Mouse (Mus musculus) limb, embryonic 13.5 days (tissue): ENCODE measurements around the gene Gm45717. TPM values are rescaled to one million over a fixed set of nuclear protein-coding genes. Genes with fewer than 3 reads are reported as not detected.

Source experiments
- ATAC-seq: fragments of 200-750 bp; cut with Nextera tagmentation; 2 replicates; pipeline ENCODE4 v1.8.0; 2017; ENCODE audit warnings: low read depth, moderate number of reproducible peaks, moderate TSS enrichment; ENCODE audit not compliant: low FRiP score
- H3K27ac ChIP-seq: fragments of 300-500 bp; sonication (generic); 2 replicates; pipeline ENCODE4 v1.5.1; 2015; ENCODE audit warnings: inconsistent platforms, mild to moderate bottlenecking, moderate library complexity
- H3K27me3 ChIP-seq: fragments of 300-500 bp; sonication (generic); 2 replicates; pipeline ENCODE4 v1.6.1; 2015; ENCODE audit warnings: mild to moderate bottlenecking, inconsistent platforms
- H3K36me3 ChIP-seq: fragments of 300-500 bp; sonication (generic); 2 replicates; pipeline ENCODE4 v1.6.1; 2015; ENCODE audit warnings: inconsistent platforms, mild to moderate bottlenecking, moderate library complexity
- H3K4me1 ChIP-seq: fragments of 300-500 bp; sonication (generic); 2 replicates; pipeline ENCODE4 v1.6.1; 2015; ENCODE audit warnings: inconsistent platforms
- H3K4me2 ChIP-seq: fragments of 300-500 bp; sonication (generic); replicated peaks from 2 replicates; pipeline ENCODE4 v1.6.1; 2015; ENCODE audit warnings: inconsistent platforms, mild to moderate bottlenecking, moderate library complexity
- H3K4me3 ChIP-seq: fragments of 300-500 bp; sonication (generic); 2 replicates; pipeline ENCODE4 v1.5.1; 2015; ENCODE audit warnings: moderate library complexity, mild to moderate bottlenecking, inconsistent platforms
- H3K9ac ChIP-seq: fragments of 300-500 bp; sonication (generic); 2 replicates; pipeline ENCODE4 v1.6.1; 2015; ENCODE audit warnings: mild to moderate bottlenecking, inconsistent platforms
- H3K9me3 ChIP-seq: fragments of 300-500 bp; sonication (generic); 2 replicates; pipeline ENCODE4 v1.6.1; 2016; ENCODE audit warnings: inconsistent platforms
- WGBS: fragments of 180-500 bp; shearing (Covaris S2); methylation state at CpG from one replicate; pipeline ENCODE4 v1.1.7; 2015; 5-methylcytosine and 5-hydroxymethylcytosine counted together
- polyA plus RNA-seq: library from polyadenylated mRNA; unstranded; fragments of >200 nt; fragmentation: Nextera tagmentation; extraction: Ambion mirVana; gene quantifications from 2 replicates; pipeline ENCODE4 v1.2.1, GENCODE M21; 2015

Gm45717 gene
- polyA plus RNA-seq, 1 experiment from 2014 or later, result not detected

GRCm38 (mm10) chr7:140949824-140950530 is 5.8 kb downstream of the Gm45717 start, which contains the start of gene Ifitm5:
Gene Ifitm5 (minus strand): TSS chr7:140950291.
- peak within 1 kb of the TSS; percentile 38 for H3K4me2 ChIP-seq
- H3K4me1 ChIP-seq, result peaks cover 50% of the 10 kb centered on the region
- 0 out of 2 replicates have a peak within 1 kb of the TSS, but pooled peaks have one; percentile 1 for H3K4me3 ChIP-seq
- H3K9me3 ChIP-seq, result no peaks in the 10 kb centered on the region
- H3K36me3 ChIP-seq, result peaks cover 70% of the 10 kb centered on the region
- 67% methylated on average over 16 of the region's 16 CpGs for WGBS
- peak within 1 kb of the TSS; percentile 51 for H3K9ac ChIP-seq
- peak within 1 kb of the TSS; percentile 55; the same call in 1 of the 2 replicates for H3K27ac ChIP-seq
- no peaks in the 10 kb centered on the region for H3K27me3 ChIP-seq
- 0 out of 2 replicates have a peak, but pooled peaks have one; percentile 18 for ATAC-seq

GRCm38 (mm10) chr7:140949255-140949654 is 6.5 kb downstream of the Gm45717 start:
- H3K9me3 ChIP-seq, result no peaks in the 10 kb centered on the region
- no peak overlapping the region for H3K4me3 ChIP-seq
- H3K9ac ChIP-seq, result no peak overlapping the region
- H3K27ac ChIP-seq, result no peak overlapping the region; the same call in 1 of the 2 replicates
- peaks cover 77% of the 10 kb centered on the region for H3K36me3 ChIP-seq
- H3K27me3 ChIP-seq, result no peaks in the 10 kb centered on the region
- no peak for ATAC-seq
- H3K4me2 ChIP-seq, result no peak overlapping the region
- 82% methylated on average over 6 of the region's 6 CpGs for WGBS
- peaks cover 46% of the 10 kb centered on the region for H3K4me1 ChIP-seq

DNA sequence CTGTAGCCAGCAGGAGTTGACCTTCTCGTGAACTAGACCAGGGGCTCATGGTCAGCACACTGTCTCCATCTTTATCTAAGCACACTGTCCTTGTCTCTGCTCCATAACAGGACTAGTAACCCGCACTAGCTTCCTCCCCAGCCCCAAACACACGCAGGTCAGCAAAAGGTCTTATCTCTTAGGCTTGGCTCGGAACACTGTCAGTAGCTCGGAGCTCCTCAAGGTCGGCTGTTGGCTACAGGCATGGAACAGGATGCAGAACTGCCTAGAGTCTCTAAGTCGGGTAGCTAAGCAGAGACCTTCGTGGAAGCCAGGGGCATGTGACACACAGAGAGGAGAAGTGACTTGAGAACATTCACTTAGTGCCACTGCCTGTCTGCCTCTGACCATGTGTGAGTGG is 7.6 kb downstream of the Gm45717 start:
- Histone ChIP-seq H3K4me1 (peaks cover 38% of the 10 kb centered on the region), H3K27ac (no peak overlapping the region), H3K4me3 (no peak overlapping the region), H3K4me2 (no peak overlapping the region), H3K27me3 (no peaks in the 10 kb centered on the region), H3K9me3 (no peaks in the 10 kb centered on the region), H3K9ac (no peak overlapping the region), H3K36me3 (peaks cover 82% of the 10 kb centered on the region)
- 92% methylated on average over 8 of the region's 8 CpGs for WGBS
- ATAC-seq, result no peak

GRCm38 (mm10) chr7:140946980-140947379 is 8.8 kb downstream of the Gm45717 start:
- ATAC-seq, result no peak
- H3K4me3 ChIP-seq, result no peak overlapping the region
- no peak overlapping the region for H3K27ac ChIP-seq
- no peak overlapping the region for H3K4me2 ChIP-seq
- H3K4me1 ChIP-seq, result peaks cover 38% of the 10 kb centered on the region
- H3K27me3 ChIP-seq, result no peaks in the 10 kb centered on the region
- H3K9me3 ChIP-seq, result no peaks in the 10 kb centered on the region
- 57% methylated on average over 7 of the region's 7 CpGs for WGBS
- peaks cover 75% of the 10 kb centered on the region for H3K36me3 ChIP-seq
- no peak overlapping the region for H3K9ac ChIP-seq

DNA sequence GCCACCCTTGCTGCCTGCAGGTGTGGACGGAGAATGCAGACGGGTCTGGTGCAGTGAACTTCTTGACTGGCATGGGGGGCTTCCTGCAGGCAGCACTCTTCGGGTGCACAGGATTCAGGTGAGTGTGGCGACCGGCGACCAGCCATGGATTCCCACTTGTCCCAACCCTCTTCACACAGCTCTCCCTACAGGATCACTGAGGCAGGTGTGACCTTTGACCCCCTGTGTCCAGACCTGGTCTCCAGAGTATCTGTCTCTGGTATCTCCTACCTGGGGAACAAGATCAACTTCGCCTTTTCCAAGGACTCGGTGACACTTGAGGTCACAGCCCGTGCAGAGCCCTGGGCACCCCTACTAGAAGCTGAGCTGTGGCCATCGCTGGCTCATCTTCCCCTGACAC is 9.4 kb downstream of the Gm45717 start:
- 90% methylated on average over 10 of the region's 10 CpGs for WGBS
- no peak for ATAC-seq
- Histone ChIP-seq H3K27ac (no peak overlapping the region), H3K9me3 (no peaks in the 10 kb centered on the region), H3K4me1 (peaks cover 33% of the 10 kb centered on the region), H3K27me3 (no peaks in the 10 kb centered on the region), H3K4me2 (no peak overlapping the region), H3K9ac (no peak overlapping the region), H3K36me3 (peaks cover 75% of the 10 kb centered on the region), H3K4me3 (no peak overlapping the region)

- no peak for ATAC-seq
- Histone ChIP-seq H3K9ac (no peak overlapping the region), H3K4me2 (no peak overlapping the region), H3K4me1 (peaks cover 32% of the 10 kb centered on the region), H3K9me3 (no peaks in the 10 kb centered on the region), H3K27ac (no peak overlapping the region), H3K4me3 (no peak overlapping the region), H3K36me3 (peaks cover 70% of the 10 kb centered on the region), H3K27me3 (no peaks in the 10 kb centered on the region)
- WGBS, result 89% methylated on average over 5 of the region's 5 CpGs
These were observed 10.5 kb downstream of the Gm45717 start for GRCm38 (mm10) chr7:140945247-140945646.

DNA sequence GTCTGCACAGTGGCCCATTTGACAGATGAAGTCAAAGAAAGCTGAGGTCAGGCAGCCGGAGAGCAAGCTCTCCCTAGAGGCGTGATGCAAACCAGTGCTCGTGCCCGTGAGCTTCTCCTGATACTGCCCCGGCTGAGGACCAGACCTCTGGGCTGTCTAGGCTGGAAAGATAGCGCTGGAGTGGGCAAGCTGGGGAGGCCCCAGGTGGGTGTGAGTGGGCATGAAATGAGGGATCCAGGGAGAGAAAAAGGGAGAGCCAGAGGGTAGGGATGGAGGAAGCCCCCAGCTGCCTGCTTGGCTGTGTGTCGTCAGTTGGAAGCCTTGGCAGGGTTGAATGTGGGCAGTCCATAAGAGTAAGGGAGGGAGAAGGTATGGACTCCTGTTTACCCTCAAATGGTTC is 11.5 kb downstream of the Gm45717 start:
- Histone ChIP-seq H3K9me3 (no peaks in the 10 kb centered on the region), H3K27me3 (no peaks in the 10 kb centered on the region), H3K36me3 (peaks cover 60% of the 10 kb centered on the region), H3K4me3 (no peak overlapping the region), H3K27ac (no peak overlapping the region), H3K4me1 (peaks cover 37% of the 10 kb centered on the region), H3K9ac (no peak overlapping the region), H3K4me2 (no peak overlapping the region)
- no peak for ATAC-seq
- WGBS, result 89% methylated on average over 7 of the region's 7 CpGs

DNA sequence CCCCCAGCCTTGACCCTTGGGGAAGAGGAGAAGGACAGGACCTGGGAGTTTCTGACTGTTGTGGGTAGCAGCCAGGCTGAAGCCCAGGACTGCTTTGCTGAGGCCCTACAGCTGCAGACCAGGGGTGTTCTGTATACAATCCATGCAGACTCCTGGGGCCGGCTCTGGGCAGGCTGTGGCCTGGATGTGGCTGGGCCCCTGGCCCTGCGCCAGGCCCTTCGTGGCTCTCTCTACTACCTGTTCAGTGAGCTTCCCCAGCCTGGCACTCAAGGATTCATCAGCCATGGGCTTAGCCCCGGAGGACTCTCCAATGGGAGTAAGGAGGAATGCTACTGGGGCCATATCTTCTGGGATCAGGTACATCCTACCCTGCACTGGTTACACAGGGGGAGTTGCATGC is 12.4 kb downstream of the Gm45717 start:
- H3K4me2 ChIP-seq, result no peak overlapping the region
- peaks cover 42% of the 10 kb centered on the region for H3K4me1 ChIP-seq
- no peak overlapping the region for H3K9ac ChIP-seq
- H3K4me3 ChIP-seq, result no peak overlapping the region
- ATAC-seq, result no peak
- peaks cover 51% of the 10 kb centered on the region for H3K36me3 ChIP-seq
- WGBS, result 79% methylated on average over 4 of the region's 4 CpGs
- H3K27me3 ChIP-seq, result no peaks in the 10 kb centered on the region
- peak overlapping the region; percentile 86; the same call in 1 of the 2 replicates for H3K27ac ChIP-seq
- no peaks in the 10 kb centered on the region for H3K9me3 ChIP-seq

GRCm38 (mm10) chr7:140942811-140943210 is 12.9 kb downstream of the Gm45717 start:
- H3K4me3 ChIP-seq, result no peak overlapping the region
- no peak for ATAC-seq
- H3K9ac ChIP-seq, result peak overlapping the region; percentile 78
- peak overlapping the region; percentile 86; the same call in 1 of the 2 replicates for H3K27ac ChIP-seq
- H3K9me3 ChIP-seq, result no peaks in the 10 kb centered on the region
- H3K27me3 ChIP-seq, result no peaks in the 10 kb centered on the region
- peaks cover 46% of the 10 kb centered on the region for H3K36me3 ChIP-seq
- peak overlapping the region; percentile 80 for H3K4me2 ChIP-seq
- H3K4me1 ChIP-seq, result peaks cover 42% of the 10 kb centered on the region
- 85% methylated on average over 10 of the region's 10 CpGs for WGBS

DNA sequence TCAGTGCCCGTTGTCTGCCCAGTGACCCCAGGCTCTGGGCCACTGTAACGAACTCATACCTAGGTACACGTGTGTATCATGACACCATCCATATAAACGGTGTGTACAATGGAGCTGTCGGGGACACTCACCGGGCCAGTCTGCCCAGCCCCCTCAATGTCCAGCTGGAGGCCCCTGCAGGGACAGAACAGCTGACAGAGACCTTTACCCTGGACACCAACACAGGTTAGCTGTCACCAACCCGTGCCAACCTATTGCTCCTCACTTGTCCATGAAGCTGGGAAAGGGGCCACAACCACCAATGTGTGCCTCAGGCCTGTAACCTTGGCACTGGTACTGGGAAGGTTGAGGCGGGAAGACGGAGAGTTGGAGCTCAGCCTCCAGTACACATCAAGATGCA is 13.4 kb downstream of the Gm45717 start:
- no peak for ATAC-seq
- peaks cover 42% of the 10 kb centered on the region for H3K4me1 ChIP-seq
- H3K27ac ChIP-seq, result peak overlapping the region; percentile 86
- H3K27me3 ChIP-seq, result no peaks in the 10 kb centered on the region
- peaks cover 41% of the 10 kb centered on the region for H3K36me3 ChIP-seq
- 49% methylated on average over 9 of the region's 9 CpGs for WGBS
- no peaks in the 10 kb centered on the region for H3K9me3 ChIP-seq
- peak overlapping the region; percentile 80 for H3K4me2 ChIP-seq
- peak overlapping the region; percentile 61 for H3K4me3 ChIP-seq
- H3K9ac ChIP-seq, result peak overlapping the region; percentile 78

DNA sequence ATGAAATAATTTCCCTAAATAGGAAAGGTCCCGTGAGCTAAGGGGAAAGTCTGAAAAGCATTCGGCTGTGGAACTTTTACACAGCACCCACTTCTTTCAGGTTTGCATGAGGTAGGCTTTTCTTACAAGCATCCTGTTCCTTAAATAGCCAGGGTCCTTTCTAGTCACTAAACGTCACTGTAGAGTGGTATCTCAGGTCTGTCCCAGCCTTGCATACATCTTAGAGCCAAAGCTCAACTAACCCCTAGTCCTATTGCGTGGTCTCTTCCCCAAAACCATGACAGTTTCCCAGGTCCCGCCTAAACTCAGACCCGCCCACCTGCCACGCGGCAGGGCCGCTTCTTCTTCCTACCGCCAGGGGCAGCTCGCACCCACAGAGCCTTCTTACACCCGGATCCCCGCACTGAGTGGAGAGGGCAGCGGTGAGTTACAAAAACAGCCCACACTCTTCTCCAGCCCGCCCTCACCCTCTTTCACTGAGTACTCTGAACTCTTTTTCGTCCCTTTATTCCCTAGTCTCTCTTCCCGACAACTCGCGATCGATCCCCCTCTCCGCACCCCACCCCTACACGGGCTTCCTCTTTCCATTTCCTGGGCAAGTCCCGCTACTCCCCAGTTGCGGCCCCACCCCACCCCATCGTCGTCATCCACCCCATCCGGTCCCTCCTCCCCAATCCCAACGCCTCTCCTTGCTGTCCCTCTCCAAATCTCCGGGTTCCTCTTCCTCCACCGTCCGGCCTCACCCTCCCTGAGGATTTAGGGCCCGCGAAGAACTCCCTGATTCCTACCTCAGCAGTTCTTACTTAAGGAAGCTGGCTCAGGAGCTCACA is 14.3 kb downstream of the Gm45717 start, which contains the start of gene Pgghg:
TSS of gene Pgghg (plus strand) at position 170 of the 830 bp plus-strand sequence.
- peak; percentile 90 for ATAC-seq
- H3K4me3 ChIP-seq, result peak within 1 kb of the TSS; percentile 61
- H3K4me2 ChIP-seq, result peak within 1 kb of the TSS; percentile 80
- 3% methylated on average over 33 of the region's 33 CpGs for WGBS
- H3K36me3 ChIP-seq, result peaks cover 32% of the 10 kb centered on the region
- H3K27ac ChIP-seq, result peak within 1 kb of the TSS; percentile 86
- H3K9me3 ChIP-seq, result no peaks in the 10 kb centered on the region
- H3K9ac ChIP-seq, result peak within 1 kb of the TSS; percentile 78
- peaks cover under 1% of the 10 kb centered on the region; the same call in 1 of the 2 replicates for H3K27me3 ChIP-seq
- H3K4me1 ChIP-seq, result peaks cover 42% of the 10 kb centered on the region

DNA sequence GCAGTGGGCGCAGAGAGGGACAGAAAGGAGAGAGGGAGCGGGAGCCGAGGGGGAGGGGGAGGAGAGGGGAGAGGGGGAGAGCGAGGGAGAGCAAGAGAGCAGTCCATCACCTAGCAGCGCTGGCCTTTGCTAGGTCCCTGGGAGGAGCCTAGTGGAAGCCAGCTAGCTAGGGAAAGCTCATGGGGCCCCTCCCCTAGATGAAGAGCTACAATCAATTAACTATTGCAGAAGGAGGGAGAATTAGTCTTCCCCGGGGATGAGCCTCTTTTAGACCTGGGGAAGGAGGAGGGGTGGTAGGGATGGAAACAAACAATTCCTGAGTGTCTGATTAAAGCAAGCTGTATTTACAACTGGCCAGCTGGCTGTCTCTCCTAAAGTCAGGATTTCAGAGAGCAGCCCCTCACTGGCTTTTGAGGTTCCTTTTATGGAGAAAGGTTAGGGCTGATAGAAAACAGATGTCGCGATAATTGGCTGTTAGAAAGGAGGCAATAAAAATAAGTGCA is 16.0 kb downstream of the Gm45717 start:
- peak; percentile 22; the same call in 1 of the 2 replicates for ATAC-seq
- peaks cover 15% of the 10 kb centered on the region for H3K36me3 ChIP-seq
- WGBS, result 2% methylated on average over 8 of the region's 8 CpGs
- no peak overlapping the region for H3K4me3 ChIP-seq
- H3K9me3 ChIP-seq, result no peaks in the 10 kb centered on the region
- H3K4me2 ChIP-seq, result peak overlapping the region; percentile 51
- H3K27ac ChIP-seq, result peak overlapping the region; percentile 71; the same call in 1 of the 2 replicates
- H3K4me1 ChIP-seq, result peaks cover 42% of the 10 kb centered on the region
- peaks cover 9% of the 10 kb centered on the region; the same call in 1 of the 2 replicates for H3K27me3 ChIP-seq
- peak overlapping the region; percentile 52 for H3K9ac ChIP-seq
